Mouse (Mus musculus) NIH3T3 (cell line): Measurements from ENCODE around the gene Rsg1.

ENCODE experiments used
- DNase-seq: peaks from one replicate; pipeline ENCODE4 v3.0.0-alpha.2; 2012; ENCODE audit warnings: low read depth

Rsg1 gene

GRCm38 (mm10) chr4:141212892-141213291 lies 864 bp upstream of the Rsg1 start:
- no peak for DNase-seq

- peak; percentile 20 for DNase-seq
Measured at GRCm38 (mm10) chr4:141213342-141213741, 414 bp upstream of the Rsg1 start.

- peak; percentile 16 for DNase-seq
Measured at GRCm38 (mm10) chr4:141214337-141214851, 638 bp downstream of the Rsg1 start.

- DNase-seq = no peak
Measured at GRCm38 (mm10) chr4:141219583-141220213, 5.9 kb downstream of the Rsg1 start.

GRCm38 (mm10) chr4:141221848-141222247 lies 8.1 kb downstream of the Rsg1 start:
- no peak for DNase-seq

- DNase-seq = no peak
Measured at GRCm38 (mm10) chr4:141222752-141223151, 9.0 kb downstream of the Rsg1 start.

GRCm38 (mm10) chr4:141228687-141229086 lies 14.9 kb downstream of the Rsg1 start:
- DNase-seq = no peak

GRCm38 (mm10) chr4:141233196-141233595 lies 19.4 kb downstream of the Rsg1 start:
- no peak for DNase-seq

GRCm38 (mm10) chr4:141235537-141236111 lies 21.9 kb downstream of the Rsg1 start:
- DNase-seq = peak; percentile 50

GRCm38 (mm10) chr4:141236856-141237255 lies 23.1 kb downstream of the Rsg1 start:
- no peak for DNase-seq

- no peak for DNase-seq
Measured at GRCm38 (mm10) chr4:141238492-141239387, 25.0 kb downstream of the Rsg1 start.

GRCm38 (mm10) chr4:141239388-141240125 lies 25.8 kb downstream of the Rsg1 start, which contains the start of gene Arhgef19:
Gene Arhgef19 (plus strand): TSS chr4:141239499.
- DNase-seq = peak; percentile 77

- no peak for DNase-seq
Measured at GRCm38 (mm10) chr4:141240617-141241016, 26.9 kb downstream of the Rsg1 start.

GRCm38 (mm10) chr4:141241861-141242260 lies 28.1 kb downstream of the Rsg1 start:
- DNase-seq = no peak

- DNase-seq = peak; percentile 14
Measured at GRCm38 (mm10) chr4:141242651-141243241, 29.0 kb downstream of the Rsg1 start.

GRCm38 (mm10) chr4:141243636-141244035 lies 29.9 kb downstream of the Rsg1 start:
- DNase-seq = no peak

- DNase-seq = peak; percentile 77
Measured at GRCm38 (mm10) chr4:141244401-141244800, 30.6 kb downstream of the Rsg1 start.

- peak; percentile 84 for DNase-seq
Measured at GRCm38 (mm10) chr4:141244931-141245425, 31.2 kb downstream of the Rsg1 start.

GRCm38 (mm10) chr4:141246089-141246997 lies 32.6 kb downstream of the Rsg1 start:
- peak; percentile 55 for DNase-seq

GRCm38 (mm10) chr4:141246998-141247350 lies 33.2 kb downstream of the Rsg1 start:
- no peak for DNase-seq
